Mouse (Mus musculus): ENCODE measurements around the gene Cfap61.
"Not testable (repeated sequence)": the region's sequence is repeated elsewhere in the genome, so short reads cannot be mapped to it uniquely, and the experiment has no call there.

Cfap61 gene

DNA sequence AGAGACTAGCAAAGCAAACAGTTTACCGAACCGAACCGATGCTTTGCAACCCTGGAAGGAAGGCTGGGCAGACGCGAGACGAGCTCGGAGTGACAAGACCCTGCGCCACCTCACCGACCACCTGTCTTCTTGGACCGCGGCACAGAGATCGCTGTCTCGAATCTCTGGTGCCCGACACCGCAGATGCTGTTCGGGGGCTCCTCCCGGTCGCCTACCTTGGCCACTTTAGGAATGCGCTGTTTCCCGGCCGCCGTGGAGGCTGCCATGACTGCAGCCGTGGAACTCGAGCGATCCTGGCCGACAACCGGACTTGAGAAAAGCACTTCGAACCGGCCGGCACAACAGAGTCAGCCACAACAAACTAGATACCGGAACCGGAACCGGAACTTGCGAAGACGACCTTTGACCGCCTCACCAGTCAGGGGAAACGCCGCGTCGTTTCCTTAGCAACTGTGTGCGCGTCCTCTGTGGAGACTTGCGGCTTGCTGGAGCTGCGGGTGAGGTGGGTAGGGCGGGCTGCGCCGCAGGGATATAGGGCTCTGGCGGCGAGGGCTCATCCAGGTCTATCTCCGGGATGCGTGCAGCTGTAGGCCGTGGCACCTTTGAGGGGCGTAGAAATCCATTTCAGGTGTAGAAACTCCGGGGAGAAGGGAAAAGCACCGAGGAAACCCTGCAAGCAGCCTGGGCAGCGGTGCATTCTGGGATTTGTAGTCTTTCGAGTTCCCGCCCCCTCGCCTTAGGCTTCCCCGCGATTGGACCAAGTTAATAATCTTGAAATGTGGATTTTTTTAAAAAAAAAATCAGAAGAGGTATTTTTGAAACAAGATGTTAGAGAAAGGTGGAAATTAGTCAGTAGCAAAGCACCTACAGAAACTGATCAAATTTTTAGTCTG lies at the start of gene Cfap61, which contains the start of gene Crnkl1:
TSS of gene Cfap61 (plus strand) at position 446 of the 893 bp plus-strand sequence.
TSS of gene Crnkl1 (minus strand) at position 676 of the 893 bp plus-strand sequence.
- peak; percentile 100 for ATAC-seq (ENCODE audit: low TSS enrichment)

DNA sequence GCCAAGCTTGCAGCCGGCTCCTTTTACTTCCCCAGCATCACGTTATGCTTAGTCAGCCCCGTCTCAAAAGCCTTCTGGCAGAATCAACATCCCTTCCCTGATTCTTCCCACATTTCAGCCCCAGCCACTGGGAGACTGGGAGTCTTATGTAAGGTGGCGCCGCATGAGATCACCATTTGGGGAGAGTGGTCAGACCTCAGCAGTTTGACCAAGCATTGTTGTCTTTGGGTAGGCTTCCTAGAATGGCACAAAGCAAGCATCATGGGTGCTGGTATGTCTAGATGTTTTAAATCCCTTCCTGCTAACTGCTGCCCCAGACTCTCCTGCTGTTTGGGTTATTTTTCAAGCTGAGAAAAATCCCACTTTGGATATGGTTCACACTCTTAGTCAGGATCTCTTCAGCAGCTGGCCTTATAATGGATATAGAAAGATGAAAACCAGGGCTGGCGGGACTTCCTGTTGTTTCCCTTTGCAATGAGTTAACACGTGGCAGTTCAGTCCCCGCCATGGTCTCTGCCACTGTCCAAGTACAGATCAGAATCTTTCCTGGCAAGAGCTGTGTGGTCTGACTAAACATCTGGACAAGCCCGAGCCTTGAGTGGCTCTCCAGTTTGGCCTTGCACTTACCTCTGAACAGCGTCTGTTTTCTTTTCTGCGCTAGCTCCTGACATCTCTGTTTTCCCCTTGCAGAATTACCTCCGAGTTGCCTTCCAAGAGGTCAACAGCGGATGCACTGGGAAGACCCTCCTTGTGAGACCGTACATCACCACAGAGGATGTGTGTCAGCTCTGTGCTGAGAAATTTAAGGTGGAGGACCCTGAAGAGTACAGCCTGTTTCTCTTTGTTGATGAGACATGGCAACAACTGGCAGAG lies 49.4 kb upstream of the Cfap61 start:
- ATAC-seq (ENCODE audit: low TSS enrichment) = peak; percentile 64

DNA sequence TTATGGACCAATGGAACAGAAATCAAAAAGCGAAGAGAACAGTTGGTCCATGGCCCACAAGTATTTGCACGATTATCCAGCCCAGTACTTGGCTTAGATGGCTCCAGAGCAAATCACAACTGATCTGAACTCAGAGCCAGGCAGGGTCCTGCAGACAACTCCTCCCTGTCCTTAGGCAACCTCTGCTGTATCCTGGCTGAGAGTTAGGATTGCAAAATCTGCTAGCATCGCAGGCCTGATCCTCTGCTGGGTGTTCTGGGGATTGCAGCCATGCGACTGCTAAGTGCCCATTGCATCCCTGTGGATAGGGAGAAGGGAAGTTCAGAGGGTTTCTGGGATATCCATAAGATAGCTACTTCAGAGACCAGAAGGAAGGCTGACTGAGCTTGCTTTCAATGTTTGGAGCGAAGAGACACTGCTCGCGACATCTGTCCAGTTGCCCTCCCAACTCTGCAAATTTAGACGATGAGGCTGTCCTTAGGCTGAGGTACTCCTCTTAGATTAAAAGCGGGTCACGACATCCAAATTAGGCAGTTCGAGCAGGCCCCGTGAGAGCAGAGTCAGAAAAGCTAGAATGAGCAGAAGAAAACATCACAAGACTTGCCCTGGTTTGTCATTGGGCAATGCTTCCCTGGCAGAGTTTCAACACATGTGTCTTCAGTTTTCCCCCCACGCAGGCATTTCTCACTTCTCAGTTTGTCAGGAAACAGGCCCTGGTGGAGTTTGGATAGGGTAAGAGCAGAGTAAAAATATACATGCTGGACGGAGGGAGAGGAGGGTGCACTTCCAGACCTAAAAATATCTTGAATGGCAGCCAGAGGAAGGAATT lies 46.4 kb upstream of the Cfap61 start:
- ATAC-seq (ENCODE audit: low TSS enrichment) = peak; percentile 53

DNA sequence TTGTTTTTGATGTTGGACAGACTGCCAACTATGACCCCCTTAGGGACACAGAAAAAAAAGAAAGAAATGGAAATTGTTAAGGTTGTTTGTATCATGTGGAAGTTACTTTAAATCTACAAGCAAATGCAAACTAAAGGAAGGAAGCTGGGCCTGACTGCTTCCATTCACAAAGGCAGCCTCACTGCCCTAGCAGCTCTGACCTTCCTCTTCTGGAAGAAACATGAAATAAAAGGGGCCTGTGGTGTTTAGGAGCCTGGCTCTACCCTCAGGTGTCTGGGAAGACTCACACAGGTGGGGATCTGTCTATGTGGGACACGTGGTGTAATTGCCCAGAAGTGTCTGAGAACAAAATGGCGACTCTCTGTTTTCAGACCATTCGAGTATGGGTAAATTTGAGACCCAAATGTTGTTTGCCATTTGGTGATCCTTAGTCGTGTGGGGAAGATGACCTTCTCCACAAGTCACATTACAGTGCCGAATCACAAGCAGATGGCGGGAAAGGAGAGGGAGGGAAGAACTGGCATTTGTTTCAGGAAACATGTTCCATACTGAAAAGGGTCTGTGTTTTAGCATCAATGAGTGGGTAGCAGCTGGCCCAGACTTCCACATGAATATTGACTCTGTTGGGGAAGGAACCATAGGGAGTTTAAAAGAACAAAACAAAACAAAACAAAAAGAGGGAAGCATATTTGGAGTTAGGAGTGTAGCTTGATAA lies 45.7 kb upstream of the Cfap61 start:
- ATAC-seq (ENCODE audit: low TSS enrichment) = peak; percentile 13; the same call in 1 of the 2 replicates

DNA sequence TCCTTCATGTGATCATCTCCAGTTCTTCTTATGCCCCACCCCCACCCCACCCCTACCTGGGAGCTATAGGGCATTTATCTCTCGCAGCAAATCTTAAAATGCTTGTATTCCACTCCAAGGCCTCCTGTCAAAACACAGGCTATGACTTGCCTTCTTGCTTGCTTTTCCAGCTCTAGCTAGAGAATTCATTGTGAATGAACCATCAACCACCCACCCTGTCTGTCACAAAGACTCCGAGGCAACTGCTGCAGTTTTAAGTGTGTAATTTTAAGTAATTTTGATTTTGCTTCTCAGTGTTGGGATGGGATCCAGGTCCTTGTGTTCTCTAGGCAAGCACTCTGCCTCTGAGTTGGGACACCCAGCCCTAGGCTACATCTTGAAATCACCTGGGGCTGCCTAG lies 44.0 kb upstream of the Cfap61 start:
- no peak for ATAC-seq (ENCODE audit: low TSS enrichment)

- ATAC-seq (ENCODE audit: low TSS enrichment) = no peak
Observed at GRCm38 (mm10) chr2:145893756-145894155, 40.8 kb upstream of the Cfap61 start.

DNA sequence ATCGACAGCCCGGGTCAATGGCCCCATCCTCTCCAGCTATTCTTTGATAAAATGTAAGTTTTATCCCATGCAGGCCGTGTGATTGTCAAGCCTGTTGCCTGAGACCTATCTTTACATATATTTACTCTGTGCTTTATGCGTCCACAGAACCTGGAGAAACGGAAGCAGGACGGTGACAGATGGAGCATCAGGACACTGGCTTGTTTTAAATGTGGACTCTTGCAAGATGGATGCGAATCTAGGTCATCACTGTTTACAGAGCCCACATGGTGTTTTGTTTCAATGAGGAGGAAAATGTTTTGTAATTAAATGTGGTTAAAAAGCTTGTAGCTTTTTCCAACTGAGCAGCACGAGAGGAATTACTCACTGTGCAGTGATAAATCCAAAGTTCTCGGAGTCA lies 36.5 kb upstream of the Cfap61 start:
- peak; percentile 24 for ATAC-seq (ENCODE audit: low TSS enrichment)

- not testable (repeated sequence) for ATAC-seq (ENCODE audit: low TSS enrichment)
Observed at GRCm38 (mm10) chr2:145900318-145900717, 34.3 kb upstream of the Cfap61 start.

- ATAC-seq (ENCODE audit: low TSS enrichment) = no peak
Observed at GRCm38 (mm10) chr2:145901861-145902260, 32.7 kb upstream of the Cfap61 start, which contains the start of gene Naa20. Gene Naa20 (plus strand): TSS chr2:145902099.

DNA sequence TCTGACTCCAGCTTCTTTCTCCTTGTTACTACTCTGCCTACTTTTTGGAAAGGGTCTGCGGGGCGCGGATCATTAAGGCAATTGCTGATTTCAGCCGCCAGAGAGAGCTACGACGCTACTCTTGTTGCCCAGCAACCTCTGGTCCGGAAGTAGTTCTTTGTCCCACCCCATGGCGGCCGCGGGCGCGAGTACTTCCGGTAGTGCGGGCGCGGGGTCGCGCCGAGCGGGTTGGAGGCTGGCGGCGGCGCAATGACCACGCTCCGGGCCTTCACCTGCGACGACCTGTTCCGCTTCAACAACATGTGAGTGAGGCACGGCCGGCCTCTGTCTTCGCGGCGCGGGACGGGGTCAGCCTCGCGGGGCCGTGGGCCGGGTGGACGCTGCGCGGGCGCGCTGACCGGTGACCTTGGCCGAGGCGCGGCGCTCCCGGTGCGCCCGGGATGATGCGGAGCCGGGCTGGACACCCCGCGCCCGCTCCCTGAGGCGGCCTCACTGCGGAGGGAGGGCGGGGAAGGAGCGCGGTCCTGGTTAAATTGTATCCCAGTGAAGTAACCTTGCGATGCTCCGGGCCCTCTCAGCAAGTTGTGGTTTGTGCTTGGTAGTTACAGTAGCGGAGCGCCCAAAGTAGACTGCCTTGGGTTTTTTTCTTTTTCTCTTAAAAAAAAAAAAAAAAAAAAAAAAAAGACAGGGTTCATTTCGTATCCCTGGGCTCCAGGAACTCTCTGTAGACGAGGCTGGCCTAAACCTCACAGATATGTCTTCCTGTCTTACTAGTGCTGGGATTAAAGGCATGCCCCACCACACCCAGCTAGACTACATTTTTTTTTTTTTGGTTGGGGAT lies 31.3 kb upstream of the Cfap61 start:
- ATAC-seq (ENCODE audit: low TSS enrichment) = peak; percentile 98

DNA sequence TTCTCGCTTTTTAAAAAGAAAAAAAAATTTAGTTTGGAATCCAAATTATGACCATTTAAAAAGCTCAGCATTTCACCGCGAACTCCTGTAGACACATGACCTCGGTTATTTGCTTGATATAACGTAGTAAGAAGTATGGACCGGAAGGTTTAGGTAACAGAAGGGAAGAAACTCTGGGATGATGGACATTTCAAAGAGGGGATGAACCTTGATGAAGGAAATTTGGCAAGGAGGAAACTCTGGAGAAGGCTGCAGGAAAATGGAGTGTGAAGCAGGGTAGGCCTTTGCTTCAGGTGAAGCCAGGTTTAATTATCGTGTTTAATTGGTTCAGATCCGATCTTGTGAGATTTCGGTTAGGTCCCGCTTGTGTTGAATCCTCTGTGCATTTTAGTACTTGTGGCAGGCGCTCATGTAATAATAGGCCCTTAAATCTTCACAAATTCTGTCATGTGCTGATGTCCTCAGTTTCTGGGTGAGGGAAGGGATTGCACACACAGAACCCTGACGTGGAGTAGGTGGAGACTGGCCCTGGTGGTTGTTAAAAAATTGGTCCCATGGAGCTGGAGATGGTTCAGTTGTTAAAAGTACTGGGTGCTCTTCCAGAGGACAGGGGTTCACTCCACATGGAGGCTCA lies 30.5 kb upstream of the Cfap61 start:
- no peak for ATAC-seq (ENCODE audit: low TSS enrichment)

GRCm38 (mm10) chr2:145905156-145905555 lies 29.4 kb upstream of the Cfap61 start:
- no peak for ATAC-seq (ENCODE audit: low TSS enrichment)

DNA sequence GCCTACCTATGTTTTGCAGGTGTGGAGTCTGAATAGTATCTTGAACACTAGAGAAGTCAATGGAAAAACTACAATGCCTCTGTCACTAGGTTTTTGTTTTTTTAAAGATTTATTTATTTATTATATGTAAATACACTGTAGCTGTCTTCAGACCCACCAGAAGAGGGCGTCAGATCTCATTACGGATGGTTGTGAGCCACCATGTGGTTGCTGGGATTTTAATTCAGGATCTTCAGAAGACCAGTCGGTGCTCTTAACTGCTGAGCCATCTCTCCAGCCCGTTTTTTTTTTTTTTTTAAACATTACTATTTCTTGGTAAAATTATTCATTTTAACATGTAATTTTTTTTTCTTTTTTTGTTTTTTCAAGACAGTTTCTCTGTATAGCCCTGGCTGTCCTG lies 28.7 kb upstream of the Cfap61 start:
- not testable (repeated sequence) for ATAC-seq (ENCODE audit: low TSS enrichment)

DNA sequence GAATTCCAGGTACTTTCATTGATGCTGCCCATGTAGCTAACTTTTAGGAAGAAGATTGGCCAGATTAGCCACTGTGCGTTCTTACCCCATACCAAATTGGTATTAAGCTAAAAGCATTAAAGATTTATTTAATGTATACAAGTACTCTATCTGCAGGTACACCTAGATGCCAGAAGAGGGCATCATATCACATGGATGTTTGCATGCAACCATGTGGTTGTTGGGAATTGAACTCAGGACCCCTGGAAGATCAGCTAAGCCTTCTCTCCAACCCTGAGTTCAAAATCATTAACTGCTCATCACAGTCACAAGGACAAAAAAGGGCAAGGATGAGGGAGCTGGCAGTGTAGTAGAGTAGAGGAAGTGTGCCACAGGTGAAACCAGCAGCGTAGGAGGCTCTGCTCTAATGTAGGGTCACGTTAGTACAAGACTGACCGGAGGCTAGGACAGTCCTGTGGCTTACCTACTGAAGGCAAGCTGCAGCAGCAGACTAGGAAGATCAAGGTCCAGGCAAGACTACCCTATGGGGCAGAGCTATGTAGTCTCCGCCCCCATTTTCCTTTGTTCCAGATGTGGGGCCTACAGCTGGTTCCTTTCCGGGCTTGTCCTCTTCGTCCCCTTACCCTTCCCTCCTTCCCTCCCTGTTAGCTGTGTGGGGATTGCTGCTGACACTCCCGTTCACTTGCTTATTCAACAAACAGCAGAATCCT lies 13.5 kb upstream of the Cfap61 start:
- ATAC-seq (ENCODE audit: low TSS enrichment) = no peak

DNA sequence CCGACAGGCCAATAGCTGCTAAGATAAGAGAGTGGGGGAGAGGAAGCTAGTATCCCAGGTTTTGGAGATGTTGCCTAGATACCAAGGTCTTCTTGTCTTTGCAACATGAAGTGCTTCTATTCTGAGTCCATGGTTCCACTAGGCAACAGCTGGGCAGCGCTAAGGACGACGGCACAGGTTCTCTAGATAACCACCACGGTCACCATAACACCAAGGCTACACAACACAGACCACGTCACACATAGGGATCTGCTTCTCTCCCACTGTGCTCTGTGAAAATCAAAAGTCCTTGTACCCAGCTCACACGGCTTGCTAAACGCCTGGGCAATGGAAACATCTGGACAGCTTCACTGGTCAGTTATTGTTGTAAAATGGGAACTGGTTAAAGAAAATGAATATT lies 2.4 kb downstream of the Cfap61 start:
- ATAC-seq (ENCODE audit: low TSS enrichment) = no peak

GRCm38 (mm10) chr2:145941403-145941802 lies 6.8 kb downstream of the Cfap61 start:
- no peak for ATAC-seq (ENCODE audit: low TSS enrichment)

DNA sequence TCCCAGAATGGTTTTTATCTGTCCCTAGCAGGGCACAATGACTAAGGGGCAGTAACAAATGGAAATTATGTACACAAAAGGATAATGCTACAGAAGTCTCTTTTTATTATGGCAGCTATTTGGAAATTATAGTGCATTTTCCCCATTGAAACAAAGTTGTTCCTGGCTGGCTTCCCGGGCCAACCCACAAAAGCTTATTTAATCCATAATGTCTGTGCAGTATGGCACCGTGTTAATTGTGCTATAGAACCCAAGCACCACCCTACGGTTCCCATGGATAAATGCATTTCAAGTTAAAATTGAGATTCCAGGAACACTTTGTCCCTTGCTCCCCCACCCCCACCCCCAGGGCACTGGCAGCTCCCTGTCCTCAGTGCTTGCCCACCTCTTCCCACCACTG lies 9.7 kb downstream of the Cfap61 start:
- peak; percentile 73 for ATAC-seq (ENCODE audit: low TSS enrichment)

DNA sequence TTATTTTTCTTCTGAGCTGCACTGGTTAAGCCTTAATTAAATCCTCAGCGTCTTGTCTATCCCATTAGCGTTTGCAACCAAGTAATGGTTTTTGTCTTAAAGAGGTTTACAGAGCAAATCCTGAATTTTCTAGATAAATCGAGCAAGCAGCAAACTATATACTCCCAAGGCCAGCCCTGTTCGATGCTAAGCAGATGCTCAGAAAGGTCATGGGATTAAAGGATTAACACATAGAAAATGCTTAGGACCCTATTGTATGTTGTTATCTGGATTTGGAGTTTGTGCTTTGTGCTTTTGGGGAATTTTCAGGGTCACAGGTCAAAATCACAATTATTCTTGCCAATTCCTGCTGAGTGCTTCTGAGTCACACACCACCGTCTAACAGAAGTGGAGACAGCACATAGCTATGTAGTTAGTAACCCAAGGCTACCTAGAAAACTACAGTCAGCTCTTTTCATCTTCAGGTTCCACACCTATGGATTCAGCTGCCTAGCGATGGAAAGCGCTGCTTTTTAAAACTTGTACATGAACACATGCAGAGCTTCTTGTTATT lies 13.9 kb downstream of the Cfap61 start:
- ATAC-seq (ENCODE audit: low TSS enrichment) = no peak
